Mouse (Mus musculus): ENCODE measurements around the gene Arid1b.

Arid1b gene

GRCm38 (mm10) chr17:5327480-5328180, 333.5 kb downstream of the Arid1b start:
- no peak for DNase-seq

- DNase-seq = no peak
Observed at GRCm38 (mm10) chr17:5329478-5329877, 335.3 kb downstream of the Arid1b start.

GRCm38 (mm10) chr17:5330063-5330462, 335.9 kb downstream of the Arid1b start:
- peak; percentile 45 for DNase-seq

GRCm38 (mm10) chr17:5330644-5331043, 336.5 kb downstream of the Arid1b start:
- DNase-seq = no peak

- peak; percentile 60 for DNase-seq
Observed at GRCm38 (mm10) chr17:5331387-5331786, 337.3 kb downstream of the Arid1b start.

DNA sequence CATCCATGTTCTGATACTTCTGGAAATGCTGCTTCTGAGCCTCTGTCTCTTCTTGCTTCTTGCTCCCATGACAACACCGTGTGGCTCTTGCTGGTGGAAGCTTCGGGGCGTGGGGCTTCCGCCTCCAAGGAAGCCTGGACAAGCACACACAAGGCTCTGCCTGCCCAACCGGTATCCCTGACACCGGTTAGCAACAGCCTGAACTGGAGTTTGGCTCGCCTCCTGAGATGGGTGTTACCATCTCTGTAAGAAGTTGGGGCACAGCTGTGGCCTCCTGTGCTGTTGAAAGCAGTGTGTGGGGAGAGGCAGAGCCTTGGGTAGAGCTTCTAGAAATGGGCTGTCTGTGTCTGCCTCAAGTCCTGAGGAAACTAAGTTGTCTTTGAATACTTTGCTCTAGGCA, 340.4 kb downstream of the Arid1b start:
- no peak for DNase-seq

DNA sequence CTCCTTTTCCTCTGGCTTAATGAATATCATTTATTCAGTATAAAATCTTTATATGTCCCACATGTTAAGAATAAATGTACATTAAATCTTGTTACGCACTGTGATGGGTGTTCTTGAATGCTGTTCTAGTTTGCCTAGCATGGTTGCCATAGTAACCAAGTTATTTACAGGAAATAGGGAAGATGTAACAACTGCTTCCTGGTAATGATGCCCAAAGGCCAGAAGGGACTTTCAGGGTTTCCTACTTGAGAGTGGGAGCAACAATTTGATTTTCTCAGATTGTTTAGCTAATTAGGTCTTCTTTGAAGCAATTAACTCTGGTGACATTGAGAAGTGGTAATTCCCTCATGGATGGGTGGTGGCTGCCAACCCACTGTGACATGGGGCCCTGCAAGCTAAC, 350.3 kb downstream of the Arid1b start:
- no peak for DNase-seq

DNA sequence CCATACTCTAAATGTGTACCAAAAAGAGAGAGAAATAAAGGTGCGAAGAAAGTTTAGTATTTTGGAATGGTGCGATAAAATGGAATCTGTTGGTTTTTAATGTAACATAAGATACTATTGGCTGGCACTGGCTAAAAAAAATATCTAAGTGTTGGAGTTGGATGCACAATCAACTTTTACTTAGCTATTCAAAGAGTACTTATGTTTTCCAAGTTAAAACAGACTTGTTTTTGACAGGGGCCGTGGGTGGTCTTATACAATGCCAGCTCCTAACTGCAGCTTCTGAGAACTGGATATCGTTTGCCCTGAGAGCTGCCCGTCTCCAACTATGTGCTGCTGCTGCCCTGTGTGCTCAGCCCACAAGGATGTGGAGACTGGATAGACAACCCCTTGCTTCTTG, 351.7 kb downstream of the Arid1b start:
- no peak for DNase-seq

- DNase-seq = peak; percentile 68
Observed at GRCm38 (mm10) chr17:5352901-5353300, 358.8 kb downstream of the Arid1b start.

- DNase-seq = peak; percentile 76
Observed at GRCm38 (mm10) chr17:5360759-5361158, 366.6 kb downstream of the Arid1b start.

DNA sequence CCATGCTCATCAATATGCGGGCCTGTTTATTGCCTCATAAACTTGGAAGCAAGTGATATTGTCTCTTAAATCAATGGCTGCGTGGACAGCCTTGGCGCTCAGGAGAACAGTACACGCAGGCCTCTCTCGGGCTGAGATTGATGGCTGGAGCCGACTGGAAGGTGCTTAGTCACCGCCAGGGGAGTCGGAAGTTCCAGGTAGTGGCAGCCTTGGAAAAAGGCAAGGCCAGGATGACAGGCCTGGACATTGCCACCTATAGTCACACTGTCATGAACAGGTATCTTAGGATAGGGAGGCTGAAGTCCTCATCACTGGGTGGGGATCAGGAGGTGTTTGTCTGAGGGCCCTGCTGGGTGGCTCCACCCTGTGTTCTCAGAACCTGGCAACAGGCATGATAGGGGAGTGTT, 371.9 kb downstream of the Arid1b start:
- DNase-seq = no peak

DNA sequence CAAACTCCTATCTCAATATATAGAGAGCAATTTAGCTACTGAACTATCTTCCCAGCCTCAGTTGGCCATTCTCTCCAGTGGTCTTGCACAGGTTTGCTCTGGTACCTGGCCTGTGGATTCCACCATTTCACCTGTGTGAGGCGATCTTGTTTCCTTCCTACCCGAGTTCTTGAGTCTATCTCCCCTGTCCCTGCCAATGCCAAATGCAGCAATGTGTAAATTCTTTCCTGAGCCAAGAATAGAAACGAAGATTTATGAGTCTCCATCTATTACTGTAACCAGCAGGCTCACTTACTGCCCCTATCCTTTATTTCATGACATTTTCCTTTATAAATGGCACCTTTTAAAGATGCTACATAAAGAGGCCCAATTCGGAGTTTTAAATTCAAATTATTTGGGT, 376.9 kb downstream of the Arid1b start:
- no peak for DNase-seq

DNA sequence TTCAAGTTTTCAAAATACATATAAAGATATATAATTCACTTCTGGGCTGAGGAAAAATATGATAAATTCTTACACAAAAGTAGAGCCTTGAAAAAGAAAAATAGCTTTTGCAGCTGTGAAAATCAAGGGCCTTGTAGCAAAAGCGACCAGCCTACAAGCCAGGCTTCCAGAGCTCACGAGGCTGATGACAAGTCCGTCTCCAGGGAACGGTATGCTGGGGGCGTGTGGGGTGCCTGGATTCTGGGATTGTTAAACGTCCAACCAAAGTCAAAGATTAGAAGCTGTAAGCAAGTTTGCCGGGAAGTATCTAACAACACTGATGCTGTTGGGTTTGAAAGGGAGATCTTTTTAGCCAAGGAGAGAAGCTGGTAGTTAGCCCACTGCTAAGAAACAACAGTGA, 377.4 kb downstream of the Arid1b start:
- DNase-seq = no peak

- DNase-seq = no peak
Observed at GRCm38 (mm10) chr17:5372951-5373350, 378.8 kb downstream of the Arid1b start.

DNA sequence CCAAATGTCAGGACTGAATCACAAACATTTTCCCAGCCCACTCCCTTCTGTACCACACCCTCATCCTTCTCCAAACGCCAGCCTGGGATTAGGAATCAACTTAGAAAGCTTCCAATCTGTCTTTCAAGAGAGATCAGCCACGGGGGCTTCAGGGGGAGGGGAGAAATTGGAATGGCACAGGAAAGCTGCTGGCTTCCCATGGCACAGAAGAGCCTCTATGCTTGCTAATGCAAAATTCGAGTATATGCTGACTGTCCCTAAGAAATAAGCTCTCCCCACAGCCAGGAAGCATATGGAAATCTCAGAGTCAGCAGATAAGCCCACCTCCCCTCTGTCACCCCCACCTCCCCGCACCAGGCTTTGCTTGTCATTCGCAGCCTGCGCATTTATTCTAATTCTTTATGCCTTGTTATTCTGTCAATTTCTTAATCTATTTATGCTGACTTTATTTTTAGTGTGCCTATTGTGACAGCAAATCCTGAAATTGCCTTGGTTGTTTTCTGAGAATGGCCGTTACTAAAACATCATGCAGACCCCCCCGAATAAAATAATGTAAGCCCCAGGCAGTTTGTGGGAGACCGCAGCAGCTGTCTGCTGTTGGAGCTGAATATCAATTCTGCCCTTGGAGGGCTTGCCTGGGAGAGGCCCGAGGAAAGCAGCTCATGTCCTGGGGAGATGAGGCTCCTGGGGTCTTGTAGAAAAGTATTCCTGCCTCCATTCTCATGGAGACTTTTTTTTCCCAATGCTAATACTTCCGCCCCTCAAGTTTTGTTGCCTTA, 383.2 kb downstream of the Arid1b start:
- no peak for DNase-seq

DNA sequence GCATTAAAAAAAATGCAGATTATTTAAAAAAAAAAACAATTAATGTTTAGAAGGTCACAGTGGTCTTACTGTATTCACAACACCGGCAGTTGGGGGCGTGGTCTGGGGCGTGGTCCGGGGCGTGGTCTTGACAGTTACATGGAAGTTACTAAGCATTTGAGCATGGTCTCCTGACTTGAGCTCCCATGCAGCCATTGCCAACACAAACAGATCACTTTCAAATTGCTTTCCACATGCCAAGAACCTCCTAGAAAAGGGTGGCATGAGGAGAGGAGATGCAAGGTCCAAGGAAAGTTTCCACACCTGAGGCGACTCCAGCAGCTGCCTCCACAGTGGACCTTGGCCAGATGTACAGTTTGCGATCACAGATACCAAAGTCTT, 383.8 kb downstream of the Arid1b start:
- peak; percentile 75 for DNase-seq

- DNase-seq = no peak
Observed at GRCm38 (mm10) chr17:5385694-5386093, 391.6 kb downstream of the Arid1b start.

- no peak for DNase-seq
Observed at GRCm38 (mm10) chr17:5386885-5387545, 392.9 kb downstream of the Arid1b start.

GRCm38 (mm10) chr17:5388351-5388750, 394.2 kb downstream of the Arid1b start:
- no peak for DNase-seq

DNA sequence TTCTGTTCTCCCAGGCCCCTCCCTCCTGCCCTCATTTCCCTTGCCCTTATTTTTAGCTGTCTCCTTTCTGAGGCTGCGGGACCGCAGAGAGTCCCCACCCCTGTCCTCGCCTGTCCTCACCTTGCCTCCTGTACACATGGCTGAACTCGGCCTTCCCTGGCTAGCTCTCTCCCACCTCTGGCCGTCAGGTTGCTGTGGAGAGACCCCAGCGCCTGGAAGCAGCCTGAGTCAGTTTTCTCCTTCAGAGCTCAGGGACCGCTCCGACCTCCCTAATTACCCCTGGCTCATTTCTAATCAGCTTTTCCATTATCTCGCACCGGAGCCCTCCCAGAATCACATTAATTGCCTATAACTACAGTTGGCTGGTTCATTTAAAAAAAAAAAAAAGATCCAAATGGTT, 396.6 kb downstream of the Arid1b start:
- no peak for DNase-seq

DNA sequence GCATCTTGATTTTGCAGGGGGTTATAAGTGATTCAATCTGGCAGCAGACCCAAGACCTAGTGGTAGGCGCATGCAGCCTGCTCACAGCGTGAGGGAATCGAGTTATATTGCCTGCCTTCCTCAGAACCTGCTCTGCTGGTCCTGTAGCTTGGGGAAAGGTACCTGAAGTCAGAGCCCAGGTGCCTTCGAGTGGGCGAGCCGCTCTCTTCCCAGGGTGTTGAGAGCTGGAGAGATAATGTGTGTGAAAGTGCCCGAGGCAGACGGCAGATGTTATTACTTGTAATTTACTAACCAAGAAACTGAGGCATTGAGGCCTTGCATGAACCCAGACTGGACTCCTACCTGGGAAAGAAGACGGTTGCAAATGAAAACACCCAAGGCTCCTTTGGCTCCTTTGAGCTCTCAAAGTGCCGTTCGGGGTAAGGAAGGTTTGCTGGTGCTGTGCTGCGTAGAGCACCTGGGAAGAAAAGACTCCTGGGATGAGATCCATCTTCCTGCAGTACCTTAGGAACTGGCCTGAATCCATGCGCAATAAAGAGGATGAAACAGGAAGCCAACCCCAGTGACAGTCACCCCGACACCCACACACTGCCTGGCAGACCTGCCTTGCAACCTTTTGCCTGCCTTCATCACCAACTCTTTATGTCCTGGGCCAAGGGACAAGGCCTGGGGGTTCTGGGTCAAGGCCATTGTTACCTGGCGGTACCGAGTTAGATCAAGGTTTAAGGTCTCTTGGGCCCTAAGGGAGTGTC, 401.5 kb downstream of the Arid1b start:
- DNase-seq = no peak

- no peak for DNase-seq
Observed at GRCm38 (mm10) chr17:5396213-5396612, 402.1 kb downstream of the Arid1b start.
